Mouse (Mus musculus) midbrain, embryonic 10.5 days (tissue): ENCODE results near the gene Mllt11. TPM values are rescaled to one million over a fixed set of nuclear protein-coding genes. Genes with fewer than 3 reads are reported as not detected.

ENCODE experiments used
- DNase-seq: peaks from one replicate; pipeline ENCODE4 v3.0.0-alpha.2; 2017; ENCODE audit warnings: low spot score
- H3K27ac ChIP-seq: fragments of 300-500 bp; sonication (generic); replicated peaks from 2 replicates; pipeline ENCODE4 v1.5.1; 2016; ENCODE audit warnings: mild to moderate bottlenecking
- H3K27me3 ChIP-seq: fragments of 300-500 bp; sonication (generic); 2 replicates; pipeline ENCODE4 v1.6.1; 2016; ENCODE audit warnings: low read depth, mild to moderate bottlenecking; ENCODE audit not compliant: poor library complexity, severe bottlenecking
- H3K36me3 ChIP-seq: fragments of 300-500 bp; sonication (generic); 2 replicates; pipeline ENCODE4 v1.6.1; 2016; ENCODE audit warnings: mild to moderate bottlenecking, moderate library complexity
- H3K4me1 ChIP-seq: fragments of 300-500 bp; sonication (generic); 2 replicates; pipeline ENCODE4 v1.6.1; 2016
- H3K4me3 ChIP-seq: fragments of 300-500 bp; sonication (generic); 2 replicates; pipeline ENCODE4 v1.5.1; 2016; ENCODE audit warnings: mild to moderate bottlenecking, moderate library complexity
- H3K9me3 ChIP-seq: fragments of 300-500 bp; sonication (generic); replicated peaks from 2 replicates; pipeline ENCODE4 v1.6.1; 2016; ENCODE audit warnings: mild to moderate bottlenecking
- WGBS: fragments of 180-500 bp; shearing (Covaris S2); methylation state at CpG from one replicate; pipeline ENCODE4 v1.1.7; 2016; 5-methylcytosine and 5-hydroxymethylcytosine counted together
- polyA plus RNA-seq: library from polyadenylated mRNA; unstranded; fragments of >200 nt; fragmentation: Nextera tagmentation; extraction: Ambion mirVana; gene quantifications from 2 replicates; pipeline ENCODE4 v1.2.1, GENCODE M21; 2016

The Mllt11 gene
- polyA plus RNA-seq, 1 experiment from 2014 or later: 41.1 TPM

DNA sequence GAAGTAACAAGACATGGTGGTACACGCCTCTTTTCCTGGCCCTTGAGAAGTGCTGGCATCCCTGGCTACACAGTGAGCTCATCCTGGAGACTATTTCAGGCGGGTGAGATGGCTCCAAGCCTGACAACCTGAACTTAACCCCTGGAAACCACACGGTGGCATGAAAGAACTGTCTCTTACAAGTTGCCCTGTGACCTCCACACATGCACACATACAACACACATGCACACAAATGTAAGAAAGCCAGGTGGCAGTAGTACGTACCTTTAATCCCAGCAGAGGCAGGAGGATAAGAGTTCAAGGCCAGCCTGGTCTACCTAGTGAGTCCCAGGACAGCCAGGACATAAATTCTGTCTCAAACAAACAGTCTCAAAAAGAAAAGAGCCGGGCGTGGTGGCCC lies 7.1 kb upstream of the Mllt11 start:
- H3K27me3 ChIP-seq: no peaks in the 10 kb centered on the region
- no peak overlapping the region for H3K4me3 ChIP-seq
- H3K27ac ChIP-seq: no peak overlapping the region
- WGBS: 92% methylated on average over 6 of the region's 6 CpGs
- no peak for DNase-seq
- H3K36me3 ChIP-seq: peaks cover 51% of the 10 kb centered on the region
- H3K9me3 ChIP-seq: no peaks in the 10 kb centered on the region
- peaks cover 16% of the 10 kb centered on the region for H3K4me1 ChIP-seq

DNA sequence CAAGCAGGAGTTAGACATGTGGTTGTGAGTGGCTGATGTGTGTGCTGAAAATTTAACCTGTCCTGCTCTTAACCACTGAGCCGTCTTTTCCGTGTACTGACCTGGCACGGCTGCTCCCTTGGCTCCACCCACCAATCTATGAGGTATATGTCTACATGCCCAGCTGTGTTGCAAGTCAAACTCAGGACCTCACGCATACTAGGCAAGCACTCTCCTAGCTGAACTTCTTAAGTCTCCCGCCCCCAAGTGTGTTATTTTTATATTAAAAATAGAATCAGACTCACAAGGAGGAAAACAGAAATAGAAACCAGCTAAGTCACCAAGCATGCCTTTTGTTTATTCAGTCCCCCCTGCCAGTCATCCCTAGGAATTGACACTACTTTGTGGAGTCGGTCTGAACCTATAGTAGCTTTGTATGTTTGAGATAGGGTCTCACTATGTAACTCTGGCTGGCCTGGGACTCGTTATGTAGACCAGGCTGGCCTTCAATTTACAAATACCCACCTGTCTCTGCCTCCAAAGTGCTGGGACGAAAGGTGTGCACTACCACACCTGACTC lies 5.6 kb upstream of the Mllt11 start:
- H3K27ac ChIP-seq: no peak overlapping the region
- H3K27me3 ChIP-seq: no peaks in the 10 kb centered on the region
- WGBS: 91% methylated on average over 8 of the region's 8 CpGs
- H3K36me3 ChIP-seq: peaks cover 65% of the 10 kb centered on the region
- peaks cover 16% of the 10 kb centered on the region for H3K4me1 ChIP-seq
- no peaks in the 10 kb centered on the region for H3K9me3 ChIP-seq
- no peak for DNase-seq
- no peak overlapping the region for H3K4me3 ChIP-seq

DNA sequence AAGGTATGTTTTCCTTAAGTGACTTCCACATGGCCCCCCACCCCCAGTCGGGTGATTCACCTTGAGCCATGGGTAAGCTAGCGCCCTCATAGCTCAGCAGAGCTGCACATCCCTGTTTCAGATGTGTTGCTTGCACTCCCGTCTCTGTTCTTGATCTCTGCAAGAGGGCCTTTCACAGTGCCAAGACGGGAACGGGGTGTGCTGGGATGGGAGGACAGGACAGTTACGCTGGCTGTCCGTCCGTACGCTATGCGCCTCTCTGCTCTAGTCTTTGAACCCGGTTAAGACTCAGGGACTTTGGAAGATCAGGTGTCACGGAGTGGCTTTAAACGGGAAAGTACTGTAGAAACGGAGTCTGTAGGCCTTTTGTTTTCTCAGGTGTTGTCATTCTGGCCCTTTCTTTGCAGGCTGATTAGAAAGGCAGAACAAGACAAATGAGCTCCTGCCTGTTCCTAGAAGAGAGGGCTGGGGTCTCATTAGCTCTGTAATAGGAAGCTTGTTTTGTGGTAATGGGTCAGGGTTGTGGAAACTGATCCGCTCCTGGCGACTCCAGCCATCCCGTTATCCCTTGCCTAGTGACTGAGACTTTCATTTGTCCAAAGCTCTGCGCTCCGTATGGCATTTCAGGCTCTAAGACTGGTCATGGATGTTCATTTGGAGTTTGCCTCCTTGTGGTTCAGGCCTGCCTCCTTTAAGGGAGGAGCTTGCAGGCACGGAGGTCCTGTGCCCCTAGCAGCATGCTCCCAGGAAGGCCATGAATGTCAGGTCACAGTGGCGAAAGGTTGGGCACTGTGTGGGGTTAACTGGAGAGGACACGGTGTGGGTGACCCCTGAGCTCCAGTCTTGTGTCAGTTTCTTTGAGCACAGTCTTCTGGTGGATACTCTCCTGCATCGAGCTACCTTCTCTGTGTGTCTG lies 3.7 kb upstream of the Mllt11 start:
- no peak for DNase-seq
- 81% methylated on average over 23 of the region's 23 CpGs for WGBS
- Histone ChIP-seq H3K27ac (no peak overlapping the region), H3K4me3 (no peak overlapping the region), H3K36me3 (peaks cover 82% of the 10 kb centered on the region), H3K27me3 (no peaks in the 10 kb centered on the region), H3K9me3 (no peaks in the 10 kb centered on the region), H3K4me1 (peaks cover 19% of the 10 kb centered on the region)

DNA sequence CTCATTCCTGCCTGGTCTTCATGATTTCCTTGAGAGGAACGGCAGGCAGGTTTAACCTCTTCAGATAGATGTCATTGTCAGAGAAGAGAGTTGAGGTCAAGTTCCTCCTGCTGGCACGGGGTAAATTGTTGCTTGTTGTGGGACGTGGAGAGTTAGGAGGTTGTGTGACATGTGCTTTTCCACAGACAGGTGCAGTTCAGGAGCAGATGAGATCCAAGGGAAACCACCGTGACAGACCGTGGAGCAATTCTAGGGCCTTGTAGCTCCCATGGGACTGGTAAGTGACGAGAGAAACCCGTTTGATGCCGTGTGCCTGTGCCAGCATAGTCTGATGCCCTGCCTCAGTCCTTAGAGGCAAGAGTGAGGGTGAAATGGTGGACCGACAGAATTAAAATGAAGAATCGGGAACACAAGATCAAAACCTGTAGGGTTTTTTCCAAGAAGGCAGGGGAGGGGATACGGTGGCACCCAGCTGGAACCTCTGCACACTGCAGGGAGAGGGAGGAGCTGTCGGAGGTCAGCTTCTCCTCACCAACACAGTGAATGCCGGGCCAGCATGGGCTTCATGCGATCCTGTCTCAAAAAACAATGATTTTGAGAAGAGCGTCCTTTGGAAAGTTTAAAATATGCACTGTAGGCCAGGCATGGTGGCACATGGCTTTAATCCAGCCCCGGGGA lies 1.5 kb upstream of the Mllt11 start:
- no peak for DNase-seq
- peaks cover 75% of the 10 kb centered on the region for H3K36me3 ChIP-seq
- H3K27me3 ChIP-seq: no peaks in the 10 kb centered on the region
- H3K4me1 ChIP-seq: peaks cover 37% of the 10 kb centered on the region
- no peak overlapping the region for H3K4me3 ChIP-seq
- 93% methylated on average over 16 of the region's 16 CpGs for WGBS
- no peaks in the 10 kb centered on the region for H3K9me3 ChIP-seq
- no peak overlapping the region for H3K27ac ChIP-seq

DNA sequence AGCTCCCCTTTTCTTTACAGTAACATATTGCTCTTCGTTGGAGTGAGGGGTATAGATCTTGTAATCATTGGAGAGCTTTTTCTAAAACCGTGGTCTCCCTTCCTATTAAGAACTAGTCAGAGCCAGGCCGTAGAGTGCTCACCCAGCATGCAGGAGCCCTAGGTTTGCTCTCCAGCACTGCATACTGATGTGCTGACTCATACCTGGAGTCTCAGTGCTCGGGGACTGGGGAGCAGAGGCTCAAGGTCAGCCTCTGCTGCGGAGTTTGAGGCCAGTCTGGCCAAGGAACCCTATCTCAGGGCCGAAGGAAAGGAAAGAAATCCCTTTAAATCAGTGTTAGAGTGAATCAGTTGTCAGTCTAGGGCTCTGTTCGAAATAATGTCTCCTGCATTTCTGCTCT lies 800 bp upstream of the Mllt11 start:
- Histone ChIP-seq H3K9me3 (no peaks in the 10 kb centered on the region), H3K4me1 (peaks cover 37% of the 10 kb centered on the region), H3K4me3 (no peak overlapping the region), H3K27me3 (no peaks in the 10 kb centered on the region), H3K36me3 (peaks cover 69% of the 10 kb centered on the region), H3K27ac (no peak overlapping the region)
- no peak for DNase-seq
- 91% methylated on average over 7 of the region's 7 CpGs for WGBS

DNA sequence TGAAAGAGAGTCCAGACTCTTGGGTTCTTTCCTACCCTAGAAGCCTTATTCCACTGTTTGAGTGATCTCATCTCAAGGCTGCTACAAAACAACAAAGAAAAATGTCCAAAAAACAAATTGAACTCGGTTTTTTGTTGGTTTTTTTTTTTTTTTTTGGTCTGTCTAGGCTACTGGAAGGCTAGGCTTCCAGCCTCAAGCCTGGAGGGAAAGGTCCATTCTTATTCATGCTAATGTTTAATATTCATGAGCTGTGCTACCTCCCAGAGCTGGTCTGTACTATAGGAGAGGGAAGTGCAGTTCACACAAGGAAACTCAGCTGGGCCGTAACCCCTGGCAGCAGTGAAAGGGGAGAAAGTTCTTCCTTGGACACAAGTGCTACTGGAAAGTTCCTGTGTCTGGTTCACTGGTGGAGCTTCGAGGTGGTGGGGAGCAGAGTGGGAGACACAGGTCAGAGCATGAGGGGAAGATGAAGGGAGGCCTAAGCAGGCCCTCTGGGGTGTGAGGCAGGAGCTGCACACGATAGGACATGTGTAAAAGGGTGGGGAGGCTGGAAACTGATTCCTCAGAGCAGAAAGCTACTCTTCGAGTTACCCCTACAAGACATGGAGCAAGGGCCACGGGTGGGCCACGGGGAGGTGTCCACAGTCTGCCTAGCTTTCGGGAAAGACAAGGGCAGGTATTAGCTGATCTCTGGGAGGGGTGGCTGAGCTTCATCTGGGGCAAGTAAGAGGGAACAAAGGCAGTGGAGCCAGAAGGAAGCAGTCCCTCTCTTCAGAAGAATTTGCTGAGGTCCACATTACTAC lies 1.3 kb downstream of the Mllt11 start:
- peaks cover 54% of the 10 kb centered on the region for H3K4me1 ChIP-seq
- DNase-seq: peak; percentile 51
- H3K4me3 ChIP-seq: peak overlapping the region; percentile 97
- H3K36me3 ChIP-seq: peaks cover 52% of the 10 kb centered on the region
- no peaks in the 10 kb centered on the region for H3K27me3 ChIP-seq
- H3K27ac ChIP-seq: peak overlapping the region; percentile 98
- no peaks in the 10 kb centered on the region for H3K9me3 ChIP-seq
- 45% methylated on average over 8 of the region's 8 CpGs for WGBS

DNA sequence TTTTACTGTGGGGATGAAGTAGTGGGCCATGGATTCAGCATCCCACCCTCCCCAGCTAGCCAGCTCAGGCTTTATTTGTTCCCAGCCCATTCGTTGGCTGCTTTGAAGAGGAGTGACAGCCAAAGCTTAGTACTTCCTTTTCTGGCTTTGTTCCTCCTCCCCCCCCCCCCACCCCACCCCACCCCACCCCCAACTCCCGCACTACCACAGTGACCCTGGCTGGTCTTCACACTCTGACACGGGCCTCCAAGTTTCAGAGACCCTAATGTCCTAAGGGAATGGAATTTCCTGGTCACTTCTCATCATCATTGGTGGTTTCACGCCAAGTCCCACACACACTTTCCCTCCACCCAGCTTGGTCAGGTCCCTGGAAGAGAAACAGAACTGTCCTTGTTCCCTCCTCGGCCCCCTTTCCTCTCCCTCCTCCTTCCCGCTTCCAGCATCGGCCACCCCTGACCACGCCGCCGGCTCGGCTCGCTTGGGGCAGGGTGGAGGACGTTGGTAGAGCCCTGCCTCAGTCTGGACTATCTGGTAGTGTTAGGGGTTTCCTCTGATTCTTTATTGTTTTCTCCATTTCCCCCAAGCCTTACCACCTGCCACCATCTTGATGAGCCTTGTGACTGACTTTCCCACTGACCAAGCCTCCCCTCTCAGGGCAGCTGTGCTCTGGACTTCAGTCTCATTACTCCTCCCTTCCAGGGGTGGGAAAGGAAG lies 2.0 kb downstream of the Mllt11 start:
- Histone ChIP-seq H3K4me3 (peak overlapping the region; percentile 97), H3K9me3 (no peaks in the 10 kb centered on the region), H3K4me1 (peaks cover 55% of the 10 kb centered on the region), H3K27ac (peak overlapping the region; percentile 98), H3K27me3 (no peaks in the 10 kb centered on the region), H3K36me3 (peaks cover 52% of the 10 kb centered on the region)
- peak; percentile 64 for DNase-seq
- WGBS: 3% methylated on average over 13 of the region's 13 CpGs

DNA sequence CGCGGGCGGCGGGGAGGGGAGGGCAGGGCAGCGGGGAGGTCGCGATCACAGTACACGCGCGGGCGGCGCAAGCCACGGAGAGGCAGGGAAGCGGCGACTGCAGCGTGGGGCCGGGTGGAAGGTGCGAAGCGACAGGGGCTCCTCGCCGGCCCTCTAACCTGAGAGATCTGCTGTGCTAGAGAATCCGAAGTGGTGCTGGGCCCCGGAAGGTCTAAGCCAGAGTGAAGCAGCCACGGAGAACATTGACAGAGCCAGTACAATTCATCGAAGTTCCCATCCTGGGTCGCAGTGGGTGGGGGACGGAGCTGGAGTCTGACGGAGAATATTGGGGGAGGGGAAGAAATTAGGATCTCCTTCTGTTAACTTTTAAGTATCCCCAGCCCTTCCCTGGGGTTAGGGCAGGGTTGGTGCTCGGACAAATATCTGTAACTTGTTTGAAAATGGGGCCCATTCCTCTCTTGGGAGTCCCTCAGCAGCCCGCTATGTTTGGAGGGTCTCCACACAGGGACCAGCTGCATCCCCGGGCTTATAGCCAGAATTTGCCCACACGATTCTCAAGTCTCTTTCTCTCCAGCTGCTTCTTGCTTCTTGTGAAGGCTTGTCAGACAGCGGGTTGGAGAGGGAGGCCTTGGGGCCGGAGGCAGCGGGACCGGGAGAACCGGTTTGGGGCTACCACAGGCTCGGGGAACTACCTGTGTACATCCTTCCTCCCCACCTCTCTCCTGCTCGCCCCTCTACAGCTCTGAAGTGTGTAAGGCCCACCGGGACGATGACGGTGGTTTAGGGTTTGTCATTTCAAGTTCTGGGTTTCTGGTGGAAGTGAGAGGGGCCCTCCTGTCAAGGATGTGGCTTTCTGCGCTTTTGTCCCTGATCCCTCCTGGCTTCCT lies 2.8 kb downstream of the Mllt11 start:
- peaks cover 52% of the 10 kb centered on the region for H3K36me3 ChIP-seq
- peaks cover 63% of the 10 kb centered on the region for H3K4me1 ChIP-seq
- no peak for DNase-seq
- under 1% methylated on average over 43 of the region's 43 CpGs for WGBS
- H3K9me3 ChIP-seq: no peaks in the 10 kb centered on the region
- H3K27ac ChIP-seq: peak overlapping the region; percentile 98
- no peaks in the 10 kb centered on the region for H3K27me3 ChIP-seq
- H3K4me3 ChIP-seq: peak overlapping the region; percentile 97

DNA sequence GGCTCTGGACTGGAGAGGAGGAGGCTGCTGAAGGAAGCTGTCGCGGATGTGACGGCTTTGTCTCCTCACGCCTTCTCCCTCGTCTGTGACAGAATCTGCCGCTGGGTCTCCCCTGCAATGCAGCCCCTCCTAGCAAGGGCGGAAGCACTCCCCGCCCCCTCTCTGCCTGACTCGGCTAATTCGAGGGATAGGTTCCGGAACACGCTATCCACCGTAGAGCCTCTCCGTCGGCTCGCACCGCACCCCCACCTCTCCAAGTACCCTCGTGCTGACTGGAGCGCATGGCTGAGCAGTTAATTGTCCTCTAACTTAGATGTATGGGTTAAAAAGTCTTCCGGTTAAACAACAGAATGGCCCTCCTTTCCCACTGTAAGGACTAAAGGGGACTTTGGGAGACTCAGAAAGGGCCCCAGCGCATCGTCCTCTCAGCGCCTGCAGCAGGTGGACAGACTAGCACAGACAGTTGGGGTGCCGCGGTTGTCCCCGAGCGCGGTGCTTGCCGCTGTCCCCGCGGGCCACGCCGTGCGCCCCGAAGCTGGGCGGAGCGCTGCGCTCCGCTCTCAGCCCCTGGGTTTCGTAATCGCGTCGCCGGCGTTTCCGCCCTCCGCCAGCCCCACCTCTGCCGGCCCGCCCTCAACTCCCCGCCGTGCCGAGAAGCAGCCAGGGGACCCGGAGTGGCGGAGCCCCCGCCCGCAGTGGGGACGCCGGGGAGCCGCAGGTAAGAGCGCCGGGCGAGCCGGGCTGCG lies 3.6 kb downstream of the Mllt11 start, which contains the start of gene Cdc42se1:
Gene Cdc42se1, plus strand, starts transcription at position 585 of the 746 bp plus-strand sequence.
- Histone ChIP-seq H3K36me3 (peaks cover 52% of the 10 kb centered on the region), H3K27me3 (no peaks in the 10 kb centered on the region), H3K4me3 (peak within 1 kb of the TSS; percentile 97), H3K9me3 (no peaks in the 10 kb centered on the region), H3K27ac (peak within 1 kb of the TSS; percentile 98), H3K4me1 (peaks cover 65% of the 10 kb centered on the region)
- DNase-seq: peak; percentile 90
- WGBS: under 1% methylated on average over 64 of the region's 64 CpGs

DNA sequence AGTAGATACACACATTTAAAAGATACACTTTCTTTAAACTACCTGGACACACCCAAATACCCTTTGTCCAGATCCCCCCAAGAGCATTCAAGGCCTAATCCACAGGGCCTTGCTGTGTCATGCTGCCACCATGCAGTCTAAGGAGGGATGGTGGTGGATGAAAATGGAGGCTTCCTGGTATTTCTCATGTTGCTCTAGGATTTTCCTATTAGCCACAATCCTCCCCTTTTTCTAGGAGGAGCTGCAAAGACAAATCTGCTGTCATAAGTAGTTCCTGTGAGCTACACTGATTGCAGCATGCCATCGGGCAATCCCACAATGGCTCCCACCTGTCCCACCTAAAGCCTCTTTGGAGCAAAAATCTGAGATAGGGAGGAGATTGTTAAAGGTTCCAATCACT lies 4.8 kb downstream of the Mllt11 start:
- WGBS: 46% methylated on average over 1 of the region's 1 CpGs
- Histone ChIP-seq H3K27ac (peak overlapping the region; percentile 98), H3K4me3 (peak overlapping the region; percentile 97), H3K4me1 (peaks cover 65% of the 10 kb centered on the region), H3K36me3 (peaks cover 52% of the 10 kb centered on the region), H3K27me3 (no peaks in the 10 kb centered on the region), H3K9me3 (no peaks in the 10 kb centered on the region)
- DNase-seq: no peak
